Mouse (Mus musculus) A20 (cell line): ENCODE results near the gene Syde1.

Source experiments
- DNase-seq: peaks from one replicate; pipeline ENCODE4 v3.0.0-alpha.2; 2011; ENCODE audit warnings: low read depth, low spot score

The Syde1 gene

GRCm38 (mm10) chr10:78575690-78576089 lies 16.1 kb downstream of the Syde1 start:
- no peak for DNase-seq

- no peak for DNase-seq
Observed at GRCm38 (mm10) chr10:78575105-78575632, 16.6 kb downstream of the Syde1 start.

GRCm38 (mm10) chr10:78574250-78575104 lies 17.3 kb downstream of the Syde1 start, which contains the start of gene Ilvbl:
TSS of gene Ilvbl (plus strand) at chr10:78574346.
- peak; percentile 97 for DNase-seq

- DNase-seq, result no peak
Observed at GRCm38 (mm10) chr10:78573226-78573625, 18.5 kb downstream of the Syde1 start.

- DNase-seq, result no peak
Observed at GRCm38 (mm10) chr10:78570897-78571296, 20.9 kb downstream of the Syde1 start.

GRCm38 (mm10) chr10:78570416-78570815 lies 21.3 kb downstream of the Syde1 start:
- DNase-seq, result peak; percentile 11

GRCm38 (mm10) chr10:78569686-78570085 lies 22.1 kb downstream of the Syde1 start:
- DNase-seq, result no peak

- no peak for DNase-seq
Observed at GRCm38 (mm10) chr10:78569191-78569590, 22.6 kb downstream of the Syde1 start.

GRCm38 (mm10) chr10:78565070-78565469 lies 26.7 kb downstream of the Syde1 start:
- DNase-seq, result no peak

GRCm38 (mm10) chr10:78540943-78541342 lies 50.8 kb downstream of the Syde1 start:
- peak; percentile 23 for DNase-seq
